Mouse (Mus musculus): ENCODE data around the gene Syn3.

DNA sequence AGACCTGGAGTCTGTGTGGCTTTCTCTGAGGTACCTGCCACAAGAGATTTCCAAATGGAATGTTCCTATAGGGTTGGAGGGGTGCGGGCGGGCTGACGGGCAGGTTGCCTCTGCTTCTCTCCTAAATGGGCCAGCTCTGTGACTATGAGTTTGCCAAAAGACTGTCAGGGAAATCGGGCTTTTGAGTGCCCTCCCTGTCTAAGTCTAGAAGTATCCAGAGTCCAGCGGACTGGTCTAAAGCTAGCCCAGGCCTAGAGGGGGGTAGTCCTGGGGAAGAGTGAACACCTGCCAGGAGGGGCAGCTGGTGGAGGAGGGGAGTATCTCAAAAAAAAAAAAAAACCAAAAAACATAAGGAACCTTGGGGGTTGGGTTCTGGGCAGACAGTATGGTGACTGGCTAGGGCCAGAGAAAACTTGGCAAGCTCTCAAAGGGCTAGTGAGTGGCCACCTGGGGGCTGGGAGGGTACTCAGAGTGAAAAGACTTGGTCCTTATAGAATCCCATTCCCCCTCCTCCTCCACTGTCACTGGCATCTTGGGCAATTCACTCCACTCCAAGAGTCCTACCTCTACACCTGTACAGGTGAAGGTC is 180.1 kb downstream of the Syn3 start:
- TF ChIP-seq CHD2 (IDR thresholded peaks at IDR 0.05; ENCODE audit: low read depth, low read length) (no peak), ZC3H11A (IDR thresholded peaks at IDR 0.05; ENCODE audit: borderline replicate concordance, low read depth, low read length) (no peak), ZNF384 (IDR thresholded peaks at IDR 0.05; ENCODE audit: low read depth, low read length) (no peak)
